Mouse (Mus musculus): ENCODE measurements at regions not wholly inside any gene's neighbourhood (a gene's known extent, or its start where the extent isn't known, plus 50 kb on each side); places are given as distances from the start of the nearest gene placed in this dataset.

DNA sequence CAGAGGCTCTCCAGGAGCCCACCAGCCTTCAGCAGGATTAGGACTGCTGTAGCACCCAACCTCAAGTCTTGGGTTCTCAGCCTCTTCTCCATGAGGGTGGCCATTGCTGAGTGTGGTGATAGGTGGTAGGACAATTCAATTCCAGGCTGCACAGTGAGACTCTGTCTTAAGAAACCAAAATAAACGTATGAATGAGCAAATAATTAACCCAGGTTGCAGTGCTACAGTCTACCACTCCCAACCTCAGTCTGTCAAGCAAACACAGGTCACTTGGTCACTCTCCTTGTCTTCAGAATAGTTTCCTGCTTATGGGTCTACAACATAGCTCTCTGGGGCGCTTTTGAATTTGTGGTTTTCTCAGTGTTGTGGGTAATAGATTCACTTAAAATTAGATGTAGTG is 499.8 kb downstream of the Cdh26 start:
- Histone ChIP-seq H3K4me1 (no peaks in the 10 kb centered on the region), H3K4me2 (replicated peaks) (no peak overlapping the region), H3K9me3 (no peaks in the 10 kb centered on the region), H3K36me3 (no peaks in the 10 kb centered on the region), H3K9ac (no peak overlapping the region), H3K27ac (no peak overlapping the region), H3K4me3 (no peak overlapping the region), H3K27me3 (replicated peaks) (no peaks in the 10 kb centered on the region)
- no peak for ATAC-seq (ENCODE audit: low FRiP score, low read depth)
- WGBS, result 69% methylated on average over 2 of the region's 2 CpGs

DNA sequence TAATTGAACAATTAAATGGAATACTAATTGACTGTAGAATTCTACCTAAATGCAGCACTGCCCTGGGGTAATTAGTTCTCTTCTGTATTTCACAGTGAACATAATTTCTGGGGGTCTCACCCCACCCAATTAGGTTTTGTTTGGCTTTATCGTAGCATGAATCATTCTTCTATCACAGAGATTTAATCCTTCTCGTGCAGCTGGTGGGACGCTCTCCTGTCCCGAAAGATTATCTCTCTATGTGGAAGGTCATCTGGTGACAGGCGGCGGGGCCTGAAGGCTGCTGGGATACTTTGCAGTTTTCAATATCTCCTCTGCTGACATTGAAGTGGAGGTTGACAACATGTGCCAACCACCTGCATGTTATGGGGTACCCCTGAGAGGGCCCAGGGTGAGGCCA is 493.8 kb upstream of the Cdh4 start:
- Histone ChIP-seq H3K27me3 (replicated peaks) (no peaks in the 10 kb centered on the region), H3K36me3 (no peaks in the 10 kb centered on the region), H3K4me3 (no peak overlapping the region), H3K4me1 (0 out of 2 replicates have a peak, but pooled peaks cover 4% of the 10 kb centered on the region), H3K27ac (no peak overlapping the region), H3K9me3 (no peaks in the 10 kb centered on the region), H3K4me2 (replicated peaks) (no peak overlapping the region), H3K9ac (no peak overlapping the region)
- no peak for ATAC-seq (ENCODE audit: low FRiP score, low read depth)
- 79% methylated on average over 6 of the region's 6 CpGs for WGBS

DNA sequence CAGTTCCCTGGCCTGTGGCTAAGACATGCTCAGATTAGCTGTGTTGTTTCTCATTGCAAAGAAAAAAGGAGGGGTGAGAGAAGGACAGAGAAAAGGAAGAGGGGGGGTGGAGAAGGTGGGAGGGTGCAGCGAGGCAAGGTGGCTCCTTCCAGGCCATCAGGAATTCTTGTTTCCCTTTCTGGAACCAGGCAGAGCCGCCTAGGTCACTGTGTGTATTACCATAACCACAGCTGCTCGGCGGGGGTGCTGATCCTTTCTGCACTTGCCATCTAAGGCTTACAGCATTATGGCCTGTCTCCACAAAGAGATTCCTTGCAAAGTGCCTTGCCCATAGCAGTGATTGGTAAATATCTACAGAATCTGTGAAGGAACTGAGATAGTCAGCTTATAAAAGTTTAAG is 493.1 kb upstream of the Cdh4 start:
- no peak for ATAC-seq (ENCODE audit: low FRiP score, low read depth)
- 27% methylated on average over 4 of the region's 4 CpGs for WGBS

DNA sequence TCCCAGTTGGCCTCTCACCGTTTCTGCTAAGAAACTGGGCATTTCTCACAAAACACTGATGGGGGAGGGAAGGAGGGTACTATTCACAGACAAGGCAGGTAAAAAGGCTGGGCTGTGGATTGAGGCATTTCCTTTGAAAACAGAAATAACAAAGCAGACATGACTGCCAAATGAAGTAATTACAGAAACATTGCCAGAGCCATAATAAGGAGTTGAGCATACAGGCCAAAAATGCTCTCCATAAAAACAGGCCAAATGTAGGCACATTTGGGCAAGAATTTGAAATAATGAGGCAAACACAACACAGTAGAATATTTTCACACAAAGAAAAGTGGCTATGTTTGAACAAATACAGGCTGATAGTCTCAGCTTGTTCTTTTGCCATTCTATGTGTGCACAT is 491.9 kb upstream of the Cdh4 start:
- 48% methylated on average over 1 of the region's 1 CpGs for WGBS
- no peaks in the 10 kb centered on the region for H3K36me3 ChIP-seq
- H3K4me2 ChIP-seq (replicated peaks), result no peak overlapping the region
- no peak overlapping the region for H3K27ac ChIP-seq
- H3K4me1 ChIP-seq, result 0 out of 2 replicates have a peak, but pooled peaks cover 4% of the 10 kb centered on the region
- no peaks in the 10 kb centered on the region for H3K9me3 ChIP-seq
- H3K9ac ChIP-seq, result no peak overlapping the region
- no peak for ATAC-seq (ENCODE audit: low FRiP score, low read depth)
- no peak overlapping the region for H3K4me3 ChIP-seq
- H3K27me3 ChIP-seq (replicated peaks), result no peaks in the 10 kb centered on the region

More for the DNA sequence above, 493.1 kb upstream of the Cdh4 start:
- H3K4me3 ChIP-seq, result no peak overlapping the region
- H3K27me3 ChIP-seq (replicated peaks), result no peaks in the 10 kb centered on the region
- H3K9me3 ChIP-seq, result no peaks in the 10 kb centered on the region
- no peak overlapping the region for H3K4me2 ChIP-seq (replicated peaks)
- 0 out of 2 replicates have a peak, but pooled peaks cover 4% of the 10 kb centered on the region for H3K4me1 ChIP-seq
- no peak overlapping the region for H3K27ac ChIP-seq
- no peaks in the 10 kb centered on the region for H3K36me3 ChIP-seq
- H3K9ac ChIP-seq, result no peak overlapping the region

GRCm38 (mm10) chr2:178954420-178955067 is 487.7 kb upstream of the Cdh4 start:
- no peaks in the 10 kb centered on the region for H3K9me3 ChIP-seq
- H3K4me2 ChIP-seq (replicated peaks), result no peak overlapping the region
- ATAC-seq (ENCODE audit: low FRiP score, low read depth), result no peak
- no peak overlapping the region for H3K9ac ChIP-seq
- H3K27me3 ChIP-seq (replicated peaks), result no peaks in the 10 kb centered on the region
- 76% methylated on average over 2 of the region's 2 CpGs for whole genome bisulfite sequencing
- no peaks in the 10 kb centered on the region for H3K4me1 ChIP-seq
- H3K4me3 ChIP-seq, result no peak overlapping the region
- no peak overlapping the region for H3K27ac ChIP-seq
- no peaks in the 10 kb centered on the region for H3K36me3 ChIP-seq

- no peaks in the 10 kb centered on the region for H3K36me3 ChIP-seq
- H3K27ac ChIP-seq, result no peak overlapping the region
- H3K4me3 ChIP-seq, result no peak overlapping the region
- no peaks in the 10 kb centered on the region for H3K27me3 ChIP-seq (replicated peaks)
- H3K9ac ChIP-seq, result no peak overlapping the region
- H3K4me1 ChIP-seq, result 0 out of 2 replicates have a peak, but pooled peaks cover 4% of the 10 kb centered on the region
- no peak for ATAC-seq (ENCODE audit: low FRiP score, low read depth)
- no peak overlapping the region for H3K4me2 ChIP-seq (replicated peaks)
- H3K9me3 ChIP-seq, result no peaks in the 10 kb centered on the region
- 83% methylated on average over 10 of the region's 10 CpGs for WGBS
Measured at GRCm38 (mm10) chr2:178958829-178959228, 483.4 kb upstream of the Cdh4 start.

DNA sequence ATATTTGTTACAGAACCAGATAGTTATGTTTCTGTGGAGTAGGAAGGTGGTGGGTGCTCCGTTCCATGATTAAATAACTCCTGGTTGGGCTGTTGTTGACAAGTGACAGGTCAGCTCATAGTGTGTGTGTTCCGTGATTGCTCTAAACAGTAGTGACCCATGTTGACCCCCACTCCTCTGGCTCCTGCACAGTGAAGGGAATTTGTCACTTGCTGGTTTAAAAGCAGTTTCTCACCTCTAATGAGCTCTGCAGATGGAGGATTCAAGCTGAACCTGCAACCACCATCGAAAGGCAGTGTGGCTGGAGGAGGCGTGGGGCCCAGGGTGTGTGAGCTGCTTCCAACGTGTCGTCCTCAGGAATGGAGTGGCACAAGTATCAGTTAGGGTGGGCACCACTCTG is 482.6 kb upstream of the Cdh4 start:
- 68% methylated on average over 6 of the region's 6 CpGs for WGBS
- Histone ChIP-seq H3K27ac (no peak overlapping the region), H3K4me2 (replicated peaks) (no peak overlapping the region), H3K36me3 (no peaks in the 10 kb centered on the region), H3K9me3 (no peaks in the 10 kb centered on the region), H3K27me3 (replicated peaks) (no peaks in the 10 kb centered on the region), H3K4me3 (no peak overlapping the region), H3K4me1 (0 out of 2 replicates have a peak, but pooled peaks cover 4% of the 10 kb centered on the region), H3K9ac (no peak overlapping the region)
- ATAC-seq (ENCODE audit: low FRiP score, low read depth), result no peak

GRCm38 (mm10) chr2:178967584-178968365 is 474.5 kb upstream of the Cdh4 start:
- Histone ChIP-seq H3K9me3 (no peaks in the 10 kb centered on the region), H3K27me3 (replicated peaks) (no peaks in the 10 kb centered on the region), H3K9ac (no peak overlapping the region), H3K4me3 (no peak overlapping the region), H3K4me2 (replicated peaks) (no peak overlapping the region), H3K36me3 (no peaks in the 10 kb centered on the region), H3K27ac (no peak overlapping the region), H3K4me1 (no peaks in the 10 kb centered on the region)
- no peak for ATAC-seq (ENCODE audit: low FRiP score, low read depth)
- WGBS, result 64% methylated on average over 11 of the region's 11 CpGs

- no peaks in the 10 kb centered on the region for H3K9me3 ChIP-seq
- H3K4me2 ChIP-seq (replicated peaks), result no peak overlapping the region
- ATAC-seq (ENCODE audit: low FRiP score, low read depth), result no peak
- H3K27me3 ChIP-seq (replicated peaks), result no peaks in the 10 kb centered on the region
- WGBS, result 73% methylated on average over 10 of the region's 10 CpGs
- H3K27ac ChIP-seq, result no peak overlapping the region
- no peak overlapping the region for H3K4me3 ChIP-seq
- no peak overlapping the region for H3K9ac ChIP-seq
- H3K4me1 ChIP-seq, result no peaks in the 10 kb centered on the region
- H3K36me3 ChIP-seq, result no peaks in the 10 kb centered on the region
Measured at GRCm38 (mm10) chr2:178969732-178970131, 472.5 kb upstream of the Cdh4 start.

- WGBS, result 93% methylated on average over 4 of the region's 4 CpGs
- H3K36me3 ChIP-seq, result no peaks in the 10 kb centered on the region
- no peak overlapping the region for H3K9ac ChIP-seq
- H3K9me3 ChIP-seq, result no peaks in the 10 kb centered on the region
- no peak for ATAC-seq (ENCODE audit: low FRiP score, low read depth)
- no peaks in the 10 kb centered on the region for H3K4me1 ChIP-seq
- no peak overlapping the region for H3K4me3 ChIP-seq
- H3K4me2 ChIP-seq (replicated peaks), result no peak overlapping the region
- H3K27me3 ChIP-seq (replicated peaks), result no peaks in the 10 kb centered on the region
- H3K27ac ChIP-seq, result no peak overlapping the region
Measured at GRCm38 (mm10) chr2:178975366-178975765, 466.9 kb upstream of the Cdh4 start.

- Histone ChIP-seq H3K27ac (no peak overlapping the region), H3K9me3 (no peaks in the 10 kb centered on the region), H3K9ac (no peak overlapping the region), H3K4me1 (no peaks in the 10 kb centered on the region), H3K36me3 (no peaks in the 10 kb centered on the region), H3K27me3 (replicated peaks) (no peaks in the 10 kb centered on the region), H3K4me3 (no peak overlapping the region), H3K4me2 (replicated peaks) (no peak overlapping the region)
- WGBS, result 84% methylated on average over 6 of the region's 6 CpGs
- no peak for ATAC-seq (ENCODE audit: low FRiP score, low read depth)
Measured at GRCm38 (mm10) chr2:178976046-178976445, 466.2 kb upstream of the Cdh4 start.

DNA sequence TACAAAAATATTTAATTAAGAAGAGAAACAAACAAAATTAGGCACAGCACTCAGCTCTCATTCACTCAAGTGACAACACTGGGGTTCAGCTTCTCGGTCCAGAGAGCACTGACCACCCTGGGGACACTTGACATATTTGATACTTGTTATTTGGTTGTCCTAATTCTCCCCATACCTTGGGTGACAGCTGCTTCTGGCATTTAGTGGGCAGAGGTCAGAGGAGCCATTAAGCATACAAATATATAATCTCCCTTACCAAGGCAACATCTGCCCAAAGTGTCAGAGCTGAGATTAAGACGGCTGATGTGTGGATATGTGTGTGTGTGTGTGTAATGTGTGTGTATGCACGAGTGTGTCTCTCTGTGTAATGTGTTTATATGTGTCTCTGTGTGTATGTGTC is 465.7 kb upstream of the Cdh4 start:
- Histone ChIP-seq H3K9ac (no peak overlapping the region), H3K4me1 (no peaks in the 10 kb centered on the region), H3K27ac (no peak overlapping the region), H3K27me3 (replicated peaks) (no peaks in the 10 kb centered on the region), H3K9me3 (no peaks in the 10 kb centered on the region), H3K4me3 (no peak overlapping the region), H3K36me3 (no peaks in the 10 kb centered on the region), H3K4me2 (replicated peaks) (no peak overlapping the region)
- WGBS, result 80% methylated on average over 3 of the region's 3 CpGs
- no peak for ATAC-seq (ENCODE audit: low FRiP score, low read depth)

DNA sequence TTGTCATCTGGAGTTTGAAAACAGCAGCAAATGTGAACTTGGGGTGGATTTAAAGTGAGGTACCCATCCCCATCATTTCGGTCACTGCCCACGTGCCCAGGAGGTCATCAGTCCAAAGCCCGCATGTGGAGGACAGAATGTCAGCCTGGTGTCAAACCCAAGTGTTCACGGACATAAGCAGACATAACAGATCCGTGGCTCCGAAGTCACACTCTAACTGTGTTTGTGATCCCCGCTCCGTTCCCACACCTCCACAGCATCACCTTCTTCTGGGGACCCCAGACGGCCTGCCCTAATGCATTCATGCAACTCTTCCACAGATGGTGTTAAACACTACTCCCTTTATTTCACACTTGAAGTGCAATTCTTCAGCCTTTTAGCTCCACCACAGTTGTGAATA is 462.8 kb upstream of the Cdh4 start:
- no peak overlapping the region for H3K4me3 ChIP-seq
- H3K9ac ChIP-seq, result no peak overlapping the region
- no peak overlapping the region for H3K27ac ChIP-seq
- ATAC-seq (ENCODE audit: low FRiP score, low read depth), result no peak
- 89% methylated on average over 9 of the region's 9 CpGs for WGBS
- no peaks in the 10 kb centered on the region for H3K9me3 ChIP-seq
- H3K4me1 ChIP-seq, result no peaks in the 10 kb centered on the region
- no peak overlapping the region for H3K4me2 ChIP-seq (replicated peaks)
- no peaks in the 10 kb centered on the region for H3K27me3 ChIP-seq (replicated peaks)
- H3K36me3 ChIP-seq, result no peaks in the 10 kb centered on the region
